Mouse (Mus musculus) gastrocnemius, adult 2 months (tissue): Measurements from ENCODE around the gene Hmga2. TPM values are rescaled to one million over a fixed set of nuclear protein-coding genes. Genes with fewer than 3 reads are reported as not detected.
"Not testable (repeated sequence)": the region's sequence is repeated elsewhere in the genome, so short reads cannot be mapped to it uniquely, and the experiment has no call there.

Experiments
- DNase-seq: peaks from one replicate; pipeline ENCODE4 v3.0.0; 2022
- H3K27ac ChIP-seq: fragments of 200-600 bp; 2 replicates; pipeline ENCODE4 v1.8.1; 2022; ENCODE audit warnings: mild to moderate bottlenecking
- H3K4me3 ChIP-seq: fragments of 200-600 bp; 2 replicates; pipeline ENCODE4 v1.8.1; 2022; ENCODE audit warnings: mild to moderate bottlenecking, moderate library complexity
- CTCF ChIP-seq: fragments of 200-600 bp; IDR thresholded peaks from 2 replicates; pipeline ENCODE4 v1.8.1; 2022; ENCODE audit warnings: antibody characterized with exemption, mild to moderate bottlenecking, moderate library complexity
- intact Hi-C: fragments of 180-260 bp; cut with DNase I; formaldehyde crosslinking; loops from one replicate; pipeline ENCODE4 v1.15.1; 2025
- microRNA-seq: library from miRNA; unstranded; fragments of <30 nt; microRNA quantifications from one replicate; pipeline ENCODE4 v1.2.0, GENCODE M21; 2021
- total RNA-seq, 2 experiments: library from RNA; stranded (reverse); gene quantifications; 2 replicates each; pipeline ENCODE4 v1.2.3; 2021

Hmga2 gene
- total RNA-seq, 2 experiments from 2014 or later = 0.10 TPM; not detected in 1

DNA sequence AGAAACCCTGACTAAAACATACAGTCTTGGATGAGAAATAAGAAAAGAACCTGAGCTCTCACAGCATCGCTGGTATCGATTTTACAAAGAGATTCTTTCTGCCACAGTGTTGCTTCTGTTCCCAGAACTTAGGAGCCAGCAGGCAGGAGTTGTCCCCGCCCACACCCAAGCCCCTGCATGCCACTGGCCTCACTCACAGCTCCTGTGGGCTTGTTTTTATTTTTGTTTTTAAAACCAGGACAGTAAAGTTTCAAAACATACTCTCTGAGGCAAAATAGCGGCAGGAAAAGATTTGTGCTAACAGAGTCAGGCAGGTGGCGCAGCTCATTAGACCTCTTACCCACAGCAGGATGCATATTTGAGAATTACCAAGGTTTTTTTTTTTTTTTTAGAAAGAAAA, 137.4 kb downstream of the Hmga2 start:
- no peak for DNase-seq

DNA sequence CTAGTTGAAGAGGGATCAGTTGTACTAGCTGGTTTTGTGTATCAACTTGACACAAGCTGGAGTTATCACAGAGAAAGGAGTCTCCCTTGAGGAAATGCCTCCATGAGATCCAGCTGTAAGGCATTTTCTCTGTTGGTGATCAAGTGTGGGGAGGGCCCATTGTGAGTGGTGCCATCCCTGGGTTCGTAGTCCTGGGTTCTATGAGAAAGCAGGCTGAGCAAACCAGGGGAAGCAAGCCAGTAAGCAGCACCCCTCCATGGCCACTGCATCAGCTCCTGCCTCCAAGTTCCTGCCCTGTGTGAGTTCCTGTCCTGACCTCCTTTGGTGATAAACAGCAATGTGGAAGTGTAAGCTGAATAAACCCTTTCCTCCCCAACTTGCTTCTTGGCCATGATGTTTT, 137.8 kb downstream of the Hmga2 start:
- H3K27ac ChIP-seq, DNase-seq, H3K4me3 ChIP-seq, intact Hi-C loops: not testable (repeated sequence)

More for the DNA sequence above, 137.4 kb downstream of the Hmga2 start:
- no peak for TF ChIP-seq CTCF
- intact Hi-C loops = no loop called here
- H3K27ac ChIP-seq = no peak overlapping the region
- no peak overlapping the region for H3K4me3 ChIP-seq

DNA sequence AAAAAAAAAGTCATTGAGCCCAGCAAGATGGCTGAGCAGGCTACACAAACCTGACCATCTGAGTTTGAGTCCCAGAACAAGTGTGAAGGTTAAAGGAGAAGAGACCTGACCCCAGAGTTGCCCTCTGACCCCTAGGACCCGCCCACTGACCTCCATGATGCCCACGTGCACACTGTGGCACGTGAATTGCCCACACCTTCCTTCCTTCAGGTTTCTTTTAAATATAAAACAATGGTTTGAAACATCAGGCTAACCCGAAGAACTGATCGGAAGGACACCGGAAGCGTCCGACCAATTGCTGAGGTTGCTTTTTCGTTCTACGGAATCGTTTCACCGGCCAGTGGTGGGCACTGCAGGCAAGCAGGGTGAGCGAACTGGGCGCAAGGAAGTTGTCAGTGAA, 148.3 kb downstream of the Hmga2 start:
- Histone ChIP-seq H3K4me3 (no peak overlapping the region), H3K27ac (no peak overlapping the region)
- TF ChIP-seq CTCF = no peak
- intact Hi-C loops = no loop called here
- no peak for DNase-seq

DNA sequence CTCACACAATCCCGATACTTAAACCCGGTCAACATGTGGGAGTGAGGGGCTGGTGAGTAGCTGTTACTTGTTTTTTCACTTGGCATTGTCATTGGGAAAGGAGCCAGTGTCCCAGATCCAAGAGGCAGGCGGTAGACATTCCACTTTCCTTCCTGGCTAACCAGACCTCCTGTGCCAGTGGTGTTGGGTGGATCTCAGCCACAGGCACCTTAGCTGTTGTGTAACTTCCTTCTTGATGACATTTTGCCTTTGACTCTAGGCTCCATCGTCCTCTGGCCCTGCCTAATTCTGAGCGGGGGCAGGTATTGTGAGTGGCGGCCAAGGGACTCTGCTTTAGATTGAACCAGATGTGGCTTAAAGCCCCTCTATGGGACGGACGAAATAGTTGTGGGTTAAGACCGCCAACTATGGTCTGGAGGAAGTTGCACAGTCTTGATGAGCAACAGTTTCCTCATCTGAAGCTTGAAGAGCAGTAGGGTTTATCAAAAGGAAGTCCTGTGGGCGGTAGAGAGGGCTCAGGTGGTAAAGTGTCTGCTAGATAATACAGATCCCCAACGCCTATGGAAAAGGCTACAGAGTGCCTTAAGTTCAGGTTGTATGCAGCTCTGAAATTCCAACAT, 152.6 kb downstream of the Hmga2 start:
- no peak for TF ChIP-seq CTCF
- no peak for DNase-seq
- Histone ChIP-seq H3K27ac (no peak overlapping the region), H3K4me3 (no peak overlapping the region)
- intact Hi-C loops = no loop called here

DNA sequence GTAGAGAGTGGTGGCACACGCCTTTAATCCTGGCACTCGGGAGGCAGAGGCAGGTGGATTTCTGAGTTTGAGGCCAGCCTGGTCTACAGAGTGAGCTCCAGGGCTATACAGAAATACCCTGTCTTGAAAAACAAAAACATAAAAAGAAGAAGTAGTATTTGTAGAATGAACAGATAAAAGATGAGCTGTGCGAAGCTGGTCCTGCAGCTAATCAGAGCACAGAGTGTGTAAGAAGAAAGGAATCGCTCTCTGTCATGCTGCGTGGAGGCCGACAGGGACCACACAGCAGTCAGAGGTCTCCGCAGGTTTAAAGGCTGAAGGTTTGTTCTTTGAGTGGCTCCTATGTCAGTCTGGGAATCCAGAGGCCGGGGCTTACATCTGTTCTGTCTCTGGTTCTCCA, 153.5 kb downstream of the Hmga2 start:
- H3K27ac ChIP-seq = no peak overlapping the region
- intact Hi-C loops = no loop called here
- no peak overlapping the region for H3K4me3 ChIP-seq
- no peak for TF ChIP-seq CTCF
- DNase-seq = no peak

DNA sequence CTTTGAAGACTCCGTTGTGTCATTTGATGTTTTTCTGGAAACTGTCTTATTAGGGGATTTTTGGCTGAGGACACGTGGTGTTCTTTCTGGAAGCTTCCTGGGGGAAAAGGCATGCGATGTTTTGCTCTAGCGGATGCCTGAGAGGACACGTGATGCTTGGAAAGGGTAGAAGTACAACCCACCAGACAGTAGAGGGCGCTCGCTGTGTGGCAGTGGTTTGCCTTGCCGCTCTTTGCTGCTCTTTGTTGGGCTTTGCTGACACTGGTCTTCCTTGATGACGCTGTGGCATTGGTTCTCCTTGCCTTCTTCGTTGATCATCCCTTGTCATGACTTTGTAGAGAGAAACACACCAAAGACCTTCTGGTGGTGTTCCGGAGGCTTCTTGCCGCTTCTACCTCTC, 156.7 kb downstream of the Hmga2 start:
- Histone ChIP-seq H3K27ac (no peak overlapping the region), H3K4me3 (no peak overlapping the region)
- TF ChIP-seq CTCF = no peak
- intact Hi-C loops = no loop called here
- DNase-seq = no peak

Small RNAs within 50 kb of the gene (microRNA-seq; reads per million reads assigned to microRNA genes)
- not detected for gene Mir763

Other genes starting within 250 kb of the Hmga2 start
- gene Llph, start 249.4 kb downstream of the Hmga2 start, total RNA-seq = 10 to 100 TPM; 17.0 to 17.2 TPM